In genomic region chr2:25460135-25460534, GRCm38 (mm10) we compare ENCODE assay signal across 9 mouse cellular contexts. TPM values are rescaled to one million over a fixed set of nuclear protein-coding genes. Genes with fewer than 3 reads are reported as not detected.
DNase-seq lines count a peak whose midpoint lies in the region; ATAC-seq and TF ChIP-seq lines count a peak whose summit lies in the region.
"Had no signal": no experiment of that assay in that cellular context is flagged by ENCODE, and none has a peak within 500 bp of the region (broad histone marks: within the 10 kb centered on the region; RNA-seq: fewer than 3 reads in every experiment).

No protein-coding gene starts in this region.

- TF ChIP-seq EP300 in CH12.LX (IDR thresholded peaks at IDR 0.05; ENCODE audit: low read length) = no peak

- dilution Hi-C loops in CH12.LX (cut with MboI; ENCODE audit: extremely low pct_ligation_motif_present, extremely low pct_unique_long_range_greater_than_20kb, low sequenced_read_pairs) = no loop called here

- H3K9me3 ChIP-seq in heart, embryonic 12.5 days (replicated peaks) = no peaks in the 10 kb centered on the region
- no peaks in the 10 kb centered on the region for H3K9me3 ChIP-seq in CH12.LX (replicated peaks; ENCODE audit: low read length)
- no peaks in the 10 kb centered on the region for H3K9me3 ChIP-seq in embryonic facial prominence, embryonic 14.5 days (ENCODE audit: control insufficient read depth, low read length)
- no peaks in the 10 kb centered on the region for H3K9me3 ChIP-seq in intestine, embryonic 14.5 days (ENCODE audit: control insufficient read depth, low read length)

- H3K79me2 ChIP-seq in CH12.LX (replicated peaks; ENCODE audit: control insufficient read depth, extremely low read depth, insufficient read depth, poor library complexity, severe bottlenecking) (peaks cover 2% of the 10 kb centered on the region; the same call in 1 of the 2 replicates), macrophage (ENCODE audit: inconsistent target) (no peaks in the 10 kb centered on the region)

- H3K36me3 ChIP-seq in heart, embryonic 12.5 days = peaks cover 7% of the 10 kb centered on the region; the same call in 1 of the 2 replicates
- H3K36me3 ChIP-seq in CH12.LX (replicated peaks in 1 of 2; ENCODE audit: control insufficient read depth in 1 of 2, insufficient read depth in 1 of 2, low read length in 1 of 2) (peaks cover 11 to 29% of the 10 kb centered on the region in 2 experiments), macrophage (ENCODE audit: inconsistent target) (no peaks in the 10 kb centered on the region)
- H3K36me3 ChIP-seq in embryonic facial prominence, embryonic 14.5 days (ENCODE audit: control insufficient read depth, insufficient read depth, low read length) = no peaks in the 10 kb centered on the region
- 0 out of 2 replicates have a peak, but pooled peaks cover 5% of the 10 kb centered on the region for H3K36me3 ChIP-seq in intestine, embryonic 14.5 days (ENCODE audit: control insufficient read depth, insufficient read depth, low read length)

- no peak for DNase-seq in heart, postnatal 36 days
- no peak for DNase-seq in CH12.LX (ENCODE audit: extremely low read depth)
- DNase-seq in embryonic facial prominence, embryonic 14.5 days (ENCODE audit: low spot score) = no peak
- DNase-seq in intestine, embryonic 14.5 days (ENCODE audit: low spot score) = no peak
- no peak for DNase-seq in retina, postnatal 1 day
- no peak for DNase-seq in ovary, postnatal 36 days (ENCODE audit: low spot score)

- peaks cover 23% of the 10 kb centered on the region for H3K4me1 ChIP-seq in heart, embryonic 12.5 days (replicated peaks)
- H3K4me1 ChIP-seq in CH12.LX (ENCODE audit: control insufficient read depth in 1 of 2, insufficient read depth in 2 of 2) = peaks cover 21 to 38% of the 10 kb centered on the region in 2 experiments
- H3K4me1 ChIP-seq in embryonic facial prominence, embryonic 14.5 days (ENCODE audit: control insufficient read depth, insufficient read depth, low read length) = peaks cover 10% of the 10 kb centered on the region; the same call in 1 of the 2 replicates
- peaks cover 16% of the 10 kb centered on the region; the same call in 1 of the 2 replicates for H3K4me1 ChIP-seq in intestine, embryonic 14.5 days (replicated peaks; ENCODE audit: control insufficient read depth, insufficient read depth, low read length)

- 36% methylated on average over 5 of the region's 5 CpGs for WGBS in heart, embryonic 12.5 days
- WGBS in embryonic facial prominence, embryonic 14.5 days = 51% methylated on average over 4 of the region's 5 CpGs
- WGBS in intestine, embryonic 14.5 days = 32% methylated on average over 5 of the region's 5 CpGs
- 34% methylated on average over 5 of the region's 5 CpGs for WGBS in macrophage (ENCODE audit: missing documents)

- H3K9ac ChIP-seq in heart, embryonic 12.5 days = peak overlapping the region; percentile 79
- H3K9ac ChIP-seq in CH12.LX (ENCODE audit: insufficient read depth, low read depth) = peak overlapping the region; percentile 47
- H3K9ac ChIP-seq in embryonic facial prominence, embryonic 14.5 days (ENCODE audit: low read depth, low read length) = peak overlapping the region; percentile 80
- H3K9ac ChIP-seq in intestine, embryonic 14.5 days (ENCODE audit: low read length) = peak overlapping the region; percentile 54

- peak overlapping the region; percentile 72 for H3K4me3 ChIP-seq in heart, embryonic 12.5 days
- H3K4me3 ChIP-seq in CH12.LX (replicated peaks in 1 of 3; ENCODE audit: low read depth in 2 of 3, low read length in 2 of 3, poor library complexity in 1 of 3) = peak overlapping the region; percentile 68 to 90 (median 74)
- H3K4me3 ChIP-seq in embryonic facial prominence, embryonic 14.5 days (ENCODE audit: low read depth, low read length) = peak overlapping the region; percentile 75
- H3K4me3 ChIP-seq in intestine, embryonic 14.5 days (ENCODE audit: low read depth, low read length) = peak overlapping the region; percentile 76
- H3K4me3 ChIP-seq in macrophage (ENCODE audit: inconsistent target) = peak overlapping the region; percentile 69

- peak overlapping the region; percentile 83; the same call in 1 of the 2 replicates for H3K27ac ChIP-seq in heart, embryonic 12.5 days (ENCODE audit: poor library complexity, severe bottlenecking)
- H3K27ac ChIP-seq in CH12.LX (ENCODE audit: insufficient read depth, low read depth) = no peak overlapping the region
- H3K27ac ChIP-seq in embryonic facial prominence, embryonic 14.5 days (replicated peaks; ENCODE audit: low read depth, low read length) = peak overlapping the region; percentile 90
- H3K27ac ChIP-seq in intestine, embryonic 14.5 days (ENCODE audit: low read depth) = peak overlapping the region; percentile 77; the same call in 1 of the 2 replicates
- H3K27ac ChIP-seq in macrophage = peak overlapping the region; percentile 61

- H3K4me2 ChIP-seq in heart, embryonic 12.5 days = peak overlapping the region; percentile 88
- peak overlapping the region; percentile 77 for H3K4me2 ChIP-seq in CH12.LX (ENCODE audit: insufficient read depth, low read depth, poor library complexity, severe bottlenecking)
- H3K4me2 ChIP-seq in embryonic facial prominence, embryonic 14.5 days (ENCODE audit: low read depth, low read length) = peak overlapping the region; percentile 70
- peak overlapping the region; percentile 83 for H3K4me2 ChIP-seq in intestine, embryonic 14.5 days (ENCODE audit: low read length)

- no peak for TF ChIP-seq RAD21 in CH12.LX (IDR thresholded peaks at IDR 0.05; ENCODE audit: low read depth, low read length)

- no peak for TF ChIP-seq CTCF in CH12.LX (conservative IDR thresholded peaks at IDR 0.05 in 1 of 2, IDR thresholded peaks at IDR 0.05 in 1 of 2; ENCODE audit: low read depth in 2 of 2, low read length in 2 of 2)

- in situ Hi-C loops in CH12.LX (cut with MboI; ENCODE audit: low pct_ligation_motif_present, low pct_unique_long_range_greater_than_20kb, low sequenced_read_pairs) = no loop called here

- peak; percentile 13 for ATAC-seq in heart, embryonic 12.5 days (ENCODE audit: insufficient number of reproducible peaks, low FRiP score)
- no peak for ATAC-seq in embryonic facial prominence, embryonic 14.5 days (ENCODE audit: low read depth)
- peak; percentile 7; the same call in 1 of the 2 replicates for ATAC-seq in intestine, embryonic 14.5 days (replicated peaks; ENCODE audit: low FRiP score, low TSS enrichment, low read depth)

- intact Hi-C loops in heart, postnatal 36 days (cut with DNase I) = loop anchor here (2.0 kb wide), 1 partner anchor 29 kb away; no protein-coding TSS in a partner anchor

- no peaks in the 10 kb centered on the region for H3K27me3 ChIP-seq in heart, embryonic 12.5 days (replicated peaks)
- no peaks in the 10 kb centered on the region for H3K27me3 ChIP-seq in CH12.LX (replicated peaks)
- no peaks in the 10 kb centered on the region for H3K27me3 ChIP-seq in embryonic facial prominence, embryonic 14.5 days (replicated peaks; ENCODE audit: control insufficient read depth, insufficient read depth, low read length)
- H3K27me3 ChIP-seq in intestine, embryonic 14.5 days (replicated peaks; ENCODE audit: control insufficient read depth, insufficient read depth, low read length) = no peaks in the 10 kb centered on the region

- TF ChIP-seq POLR2A in CH12.LX (IDR thresholded peaks at IDR 0.05; ENCODE audit: low read depth, low read length) = no peak

RNA-seq across cellular contexts. Expression of gene Paxx, which starts 0.8 kb away (rescaled TPM):
- polyA plus RNA-seq in heart, embryonic 12.5 days (2016; fragmentation: Nextera tagmentation; extraction: Ambion mirVana) = 22.1 and 22.7 TPM in 2 replicates
- 10 to 100 TPM; 23.0 to 23.4 TPM for total RNA-seq in heart, postnatal 36 days (2021)
- 13.6 and 15.1 TPM in 2 replicates for total RNA-seq in CH12.LX (2012; rRNA removed)
- 13.5 and 16.2 TPM in 2 replicates for total RNA-seq in CH12.LX (2014; rRNA removed)
- 9.5 and 13.9 TPM in 2 replicates for polyA plus RNA-seq in CH12.LX (2012; ENCODE audit: insufficient read length, low read depth)
- 39.3 and 41.7 TPM in 2 replicates for polyA plus RNA-seq in embryonic facial prominence, embryonic 14.5 days (2014; fragmentation: Nextera tagmentation; extraction: Ambion mirVana)
- polyA plus RNA-seq in intestine, embryonic 14.5 days (2014; fragmentation: Nextera tagmentation; extraction: Ambion mirVana) = 25.0 and 27.4 TPM in 2 replicates
- total RNA-seq in macrophage (2018; cell fraction: chromatin; rRNA removed) = 10 to 100 TPM in 19 of 26 experiments, 1 to 10 TPM in 7; 6.0 to 50.9 (median 25.9) TPM
- 10 to 100 TPM in 14 of 26 experiments, 1 to 10 TPM in 12; 5.0 to 16.1 (median 10.6) TPM for total RNA-seq in macrophage (2018; cell fraction: cytosol; rRNA removed)
- 10 to 100 TPM in 21 of 26 experiments, 1 to 10 TPM in 5; 6.0 to 43.5 (median 19.1) TPM for total RNA-seq in macrophage (2018; cell fraction: nucleus; rRNA removed)
- polyA plus RNA-seq in macrophage (2018) = 6.0 to 12.9 TPM (median 6.4 TPM) in 3 replicates

RNA-seq across cellular contexts. Expression of gene Clic3, which starts 3.5 kb away (rescaled TPM):
- 1.1 and 1.4 TPM in 2 replicates for polyA plus RNA-seq in heart, embryonic 12.5 days (2016; fragmentation: Nextera tagmentation; extraction: Ambion mirVana)
- total RNA-seq in heart, postnatal 36 days (2021) = 1 to 10 TPM; 1.2 to 1.6 TPM
- total RNA-seq in CH12.LX (2012; rRNA removed) (0.30 and 0.63 TPM in 2 replicates), CH12.LX (2014; rRNA removed) (not detected in 2 replicates)
- polyA plus RNA-seq in CH12.LX (2012; ENCODE audit: insufficient read length, low read depth) (0.71 and 1.6 TPM in 2 replicates), macrophage (2018) (not detected in 3 replicates)
- polyA plus RNA-seq in embryonic facial prominence, embryonic 14.5 days (2014; fragmentation: Nextera tagmentation; extraction: Ambion mirVana) = 11.2 and 22.7 TPM in 2 replicates
- polyA plus RNA-seq in intestine, embryonic 14.5 days (2014; fragmentation: Nextera tagmentation; extraction: Ambion mirVana) = 1.8 and 2.0 TPM in 2 replicates
- not detected for total RNA-seq in macrophage (2018; cell fraction: chromatin; rRNA removed)
- not detected for total RNA-seq in macrophage (2018; cell fraction: cytosol; rRNA removed)
- total RNA-seq in macrophage (2018; cell fraction: nucleus; rRNA removed) = 1 to 10 TPM in 1 of 26 experiments, not detected in 25; 1.2 TPM

RNA-seq across cellular contexts. Expression of gene Ptgds, which starts 9.7 kb away (rescaled TPM):
- 2.4 and 2.6 TPM in 2 replicates for polyA plus RNA-seq in heart, embryonic 12.5 days (2016; fragmentation: Nextera tagmentation; extraction: Ambion mirVana)
- 100 to 1,000 TPM; 189 to 202 TPM for total RNA-seq in heart, postnatal 36 days (2021)
- total RNA-seq in CH12.LX (2012; rRNA removed) (0.29 TPM in 1 of 2 replicates, not detected in the other), CH12.LX (2014; rRNA removed) (0.46 TPM in 1 of 2 replicates, not detected in the other)
- polyA plus RNA-seq in CH12.LX (2012; ENCODE audit: insufficient read length, low read depth) (0.37 and 0.40 TPM in 2 replicates), macrophage (2018) (not detected in 3 replicates)
- polyA plus RNA-seq in embryonic facial prominence, embryonic 14.5 days (2014; fragmentation: Nextera tagmentation; extraction: Ambion mirVana) = 156 and 191 TPM in 2 replicates
- 6.2 and 7.9 TPM in 2 replicates for polyA plus RNA-seq in intestine, embryonic 14.5 days (2014; fragmentation: Nextera tagmentation; extraction: Ambion mirVana)
- total RNA-seq in macrophage (2018; cell fraction: chromatin; rRNA removed) = not detected
- total RNA-seq in macrophage (2018; cell fraction: cytosol; rRNA removed) = not detected
- not detected for total RNA-seq in macrophage (2018; cell fraction: nucleus; rRNA removed)

RNA-seq across cellular contexts. Expression of gene Abca2, which starts 31.6 kb away (rescaled TPM):
- 4.8 and 5.0 TPM in 2 replicates for polyA plus RNA-seq in heart, embryonic 12.5 days (2016; fragmentation: Nextera tagmentation; extraction: Ambion mirVana)
- 10 to 100 TPM; 35.5 to 39.9 TPM for total RNA-seq in heart, postnatal 36 days (2021)
- total RNA-seq in CH12.LX (2012; rRNA removed) (10.5 and 13.0 TPM in 2 replicates), CH12.LX (2014; rRNA removed) (3.1 and 5.0 TPM in 2 replicates)
- polyA plus RNA-seq in CH12.LX (2012; ENCODE audit: insufficient read length, low read depth) (15.7 and 23.4 TPM in 2 replicates), macrophage (2018) (9.5 to 19.7 TPM (median 13.5 TPM) in 3 replicates)
- polyA plus RNA-seq in embryonic facial prominence, embryonic 14.5 days (2014; fragmentation: Nextera tagmentation; extraction: Ambion mirVana) = 6.4 and 6.9 TPM in 2 replicates
- 4.8 and 4.9 TPM in 2 replicates for polyA plus RNA-seq in intestine, embryonic 14.5 days (2014; fragmentation: Nextera tagmentation; extraction: Ambion mirVana)
- total RNA-seq in macrophage (2018; cell fraction: chromatin; rRNA removed) = 10 to 100 TPM in 24 of 26 experiments, 1 to 10 TPM in 2; 5.1 to 62.3 (median 32.4) TPM
- 10 to 100 TPM in 6 of 26 experiments, 1 to 10 TPM in 20; 2.9 to 16.2 (median 6.8) TPM for total RNA-seq in macrophage (2018; cell fraction: cytosol; rRNA removed)
- 10 to 100 TPM in 22 of 26 experiments, 1 to 10 TPM in 4; 6.0 to 42.6 (median 16.7) TPM for total RNA-seq in macrophage (2018; cell fraction: nucleus; rRNA removed)

RNA-seq across cellular contexts. Expression of gene Lcn12, which starts 33.6 kb away (rescaled TPM):
- not detected in 2 replicates for polyA plus RNA-seq in heart, embryonic 12.5 days (2016; fragmentation: Nextera tagmentation; extraction: Ambion mirVana)
- not detected for total RNA-seq in heart, postnatal 36 days (2021)
- total RNA-seq in CH12.LX (2012; rRNA removed) = not detected in 2 replicates
- not detected in 2 replicates for total RNA-seq in CH12.LX (2014; rRNA removed)
- polyA plus RNA-seq in CH12.LX (2012; ENCODE audit: insufficient read length, low read depth) = not detected in 2 replicates
- polyA plus RNA-seq in embryonic facial prominence, embryonic 14.5 days (2014; fragmentation: Nextera tagmentation; extraction: Ambion mirVana) = not detected in 2 replicates
- polyA plus RNA-seq in intestine, embryonic 14.5 days (2014; fragmentation: Nextera tagmentation; extraction: Ambion mirVana) = not detected in 2 replicates
- total RNA-seq in macrophage (2018; cell fraction: chromatin; rRNA removed) = not detected
- total RNA-seq in macrophage (2018; cell fraction: cytosol; rRNA removed) = not detected
- total RNA-seq in macrophage (2018; cell fraction: nucleus; rRNA removed) = not detected
- polyA plus RNA-seq in macrophage (2018) = not detected in 3 replicates
- total RNA-seq: layer of hippocampus, postnatal 14 days had no signal

Comparison
In these comparisons a context has a peak if more than half of its experiments do, and no peak if none do; other contexts are left out.
1. RNA of gene Ptgds, which starts 9.7 kb away (polyA plus RNA-seq): 156 to 191 TPM in embryonic facial prominence, embryonic 14.5 days; 6.2 to 7.9 TPM in intestine, embryonic 14.5 days, 2.4 to 2.6 TPM in heart, embryonic 12.5 days, 0.37 to 0.40 TPM in CH12.LX and not detected in macrophage; every median in the first group is over 10 times any median in the second.
2. Peak in every context shown above with its lines, with median percentiles within 50 percentile points of each other: H3K4me2 ChIP-seq, H3K4me3 ChIP-seq and H3K9ac ChIP-seq.